Mouse (Mus musculus): Measurements from ENCODE around the gene Pex1. TPM values are rescaled to one million over a fixed set of nuclear protein-coding genes. Genes with fewer than 3 reads are reported as not detected.
A peak's percentile ranks its signal among the peaks of the same experiment; 100 is the strongest.

Pex1 gene
- total and polyA plus RNA-seq, 3 experiments, result 6.3 to 19.4 TPM; not detected in 1

DNA sequence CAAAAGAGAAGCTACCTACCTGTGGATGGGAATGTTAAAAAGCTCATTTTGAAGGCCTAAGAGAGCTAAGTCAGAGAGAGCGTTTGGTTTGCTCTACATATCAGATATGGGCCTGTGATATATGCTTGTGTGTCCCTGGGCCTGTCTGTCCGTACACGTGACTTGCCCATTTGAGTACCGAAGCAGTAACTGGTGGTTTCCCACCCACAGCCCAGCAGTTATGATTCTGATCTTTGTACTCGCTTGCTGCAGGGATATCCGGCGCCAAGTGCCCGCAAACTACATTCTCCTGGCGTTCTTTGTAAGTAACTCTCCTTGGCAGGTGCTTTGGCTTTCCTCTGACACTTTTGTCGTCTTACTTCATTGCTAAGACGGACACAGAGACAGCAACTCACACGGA, 70.7 kb downstream of the Pex1 start:
- peaks cover 0 to 12% of the 10 kb centered on the region in 2 experiments; a peak in 2 of 4 replicates for H3K36me3 ChIP-seq (ENCODE audit: control insufficient read depth in 1 of 2, insufficient read depth in 2 of 2, low read length in 2 of 2)
- H3K27ac ChIP-seq (ENCODE audit: control insufficient read depth, low read depth, low read length), result no peak overlapping the region
- H3K9me3 ChIP-seq (replicated peaks; ENCODE audit: insufficient read depth, low read length), result no peaks in the 10 kb centered on the region
- DNase-seq (ENCODE audit: low read depth, low spot score), result no peak
- H3K9ac ChIP-seq (ENCODE audit: control insufficient read depth, low read depth, low read length, poor library complexity, severe bottlenecking), result no peak overlapping the region
- TF ChIP-seq HCFC1 (IDR thresholded peaks at IDR 0.05; ENCODE audit: low read depth, low read length), result no peak
- TF ChIP-seq JUND (IDR thresholded peaks at IDR 0.05; ENCODE audit: low read depth, low read length), result no peak
- no peak for TF ChIP-seq ELF1 (IDR thresholded peaks at IDR 0.05; ENCODE audit: low read depth, low read length)
- no peak for TF ChIP-seq UBTF (IDR thresholded peaks at IDR 0.05; ENCODE audit: borderline replicate concordance, insufficient read depth, low read depth, low read length)
- no peak for TF ChIP-seq ZC3H11A (IDR thresholded peaks at IDR 0.05; ENCODE audit: low read depth, low read length)
- TF ChIP-seq USF1 (IDR thresholded peaks at IDR 0.05; ENCODE audit: low read depth, low read length), result no peak; the same call in 1 of the 2 replicates
- TF ChIP-seq CHD1 (IDR thresholded peaks at IDR 0.05; ENCODE audit: low read depth, low read length), result no peak
- no peak for TF ChIP-seq TBP (IDR thresholded peaks at IDR 0.05; ENCODE audit: low read depth, low read length)
- no peak for TF ChIP-seq MYC (IDR thresholded peaks at IDR 0.05; ENCODE audit: low read depth, low read length)
- TF ChIP-seq TCF12 (IDR thresholded peaks at IDR 0.05; ENCODE audit: low read depth, low read length), result no peak
- no peak for TF ChIP-seq MEF2A (IDR thresholded peaks at IDR 0.05; ENCODE audit: extremely low read depth, insufficient replicate concordance, low read depth, low read length, poor library complexity, severe bottlenecking)
- TF ChIP-seq POLR2AphosphoS5 (IDR thresholded peaks at IDR 0.05; ENCODE audit: borderline replicate concordance, low read depth, low read length), result no peak
- TF ChIP-seq MAFK (IDR thresholded peaks at IDR 0.05; ENCODE audit: borderline replicate concordance, low read depth, low read length), result no peak
- no peak for TF ChIP-seq EP300 (IDR thresholded peaks at IDR 0.05; ENCODE audit: low read depth in 1 of 2, low read length in 2 of 2)
- TF ChIP-seq TAL1 (IDR thresholded peaks at IDR 0.05; ENCODE audit: low read length), result no peak
- no peak for TF ChIP-seq USF2 (IDR thresholded peaks at IDR 0.05; ENCODE audit: borderline replicate concordance in 1 of 2, insufficient read depth in 1 of 2, low read depth in 1 of 2, low read length in 2 of 2)
- no peak for TF ChIP-seq ZMIZ1 (IDR thresholded peaks at IDR 0.05; ENCODE audit: low read depth, low read length)
- TF ChIP-seq MAX (IDR thresholded peaks at IDR 0.05; ENCODE audit: low read length), result no peak
- no peak for TF ChIP-seq SIN3A (IDR thresholded peaks at IDR 0.05; ENCODE audit: low read length)
- no peaks in the 10 kb centered on the region for H3K79me2 ChIP-seq (ENCODE audit: control insufficient read depth, insufficient read depth, low read length, poor library complexity)
- no peak overlapping the region for H3K4me3 ChIP-seq (ENCODE audit: control insufficient read depth in 1 of 2, insufficient read depth in 1 of 2, low read depth in 2 of 2, low read length in 2 of 2)
- no peaks in the 10 kb centered on the region for H3K27me3 ChIP-seq (ENCODE audit: control insufficient read depth in 1 of 2, insufficient read depth in 2 of 2, low read length in 2 of 2)
- H3K4me1 ChIP-seq (ENCODE audit: control insufficient read depth in 1 of 2, insufficient read depth in 2 of 2, low read length in 2 of 2), result peaks cover 9 to 17% of the 10 kb centered on the region in 2 experiments

GRCm38 (mm10) chr5:3669938-3670554, 74.2 kb downstream of the Pex1 start:
- Histone ChIP-seq H3K9me3 (replicated peaks; ENCODE audit: insufficient read depth, low read length) (no peaks in the 10 kb centered on the region), H3K36me3 (ENCODE audit: control insufficient read depth in 1 of 2, insufficient read depth in 2 of 2, low read length in 2 of 2) (peaks cover 0 to 16% of the 10 kb centered on the region in 2 experiments; a peak in 2 of 4 replicates), H3K27ac (ENCODE audit: control insufficient read depth, low read depth, low read length) (peak overlapping the region; percentile 43), H3K4me1 (ENCODE audit: control insufficient read depth in 1 of 2, insufficient read depth in 2 of 2, low read length in 2 of 2) (peaks cover 9 to 20% of the 10 kb centered on the region in 2 experiments), H3K27me3 (ENCODE audit: control insufficient read depth in 1 of 2, insufficient read depth in 2 of 2, low read length in 2 of 2) (no peaks in the 10 kb centered on the region), H3K9ac (ENCODE audit: control insufficient read depth, low read depth, low read length, poor library complexity, severe bottlenecking) (no peak overlapping the region), H3K79me2 (ENCODE audit: control insufficient read depth, insufficient read depth, low read length, poor library complexity) (no peaks in the 10 kb centered on the region), H3K4me3 (ENCODE audit: control insufficient read depth in 1 of 2, insufficient read depth in 1 of 2, low read depth in 2 of 2, low read length in 2 of 2) (no peak overlapping the region)
- peak; percentile 76 for DNase-seq (ENCODE audit: low read depth, low spot score)
- TF ChIP-seq BHLHE40 (IDR thresholded peaks at IDR 0.05; ENCODE audit: borderline replicate concordance, low read depth, low read length) (no peak), MXI1 (IDR thresholded peaks at IDR 0.05; ENCODE audit: low read depth, low read length) (0 out of 2 replicates have a peak, but pooled peaks have one; percentile 30), GABPA (IDR thresholded peaks at IDR 0.05; ENCODE audit: low read depth, low read length) (no peak), SMC3 (IDR thresholded peaks at IDR 0.05; ENCODE audit: low read depth, low read length) (no peak), GATA1 (IDR thresholded peaks at IDR 0.05; ENCODE audit: low read depth, low read length) (peak; percentile 41), ETS1 (IDR thresholded peaks at IDR 0.05; ENCODE audit: low read depth, low read length) (peak; percentile 32; the same call in 1 of the 2 replicates), ZKSCAN1 (IDR thresholded peaks at IDR 0.05; ENCODE audit: low read depth, low read length) (no peak), TCF12 (IDR thresholded peaks at IDR 0.05; ENCODE audit: low read depth, low read length) (peak; percentile 71), ZNF384 (IDR thresholded peaks at IDR 0.05; ENCODE audit: low read depth, low read length) (no peak), SIN3A (IDR thresholded peaks at IDR 0.05; ENCODE audit: low read length) (0 out of 2 replicates have a peak, but pooled peaks have one; percentile 32), MYB (IDR thresholded peaks at IDR 0.05; ENCODE audit: low read depth, low read length) (no peak), MYC (IDR thresholded peaks at IDR 0.05; ENCODE audit: low read depth, low read length) (no peak), NRF1 (IDR thresholded peaks at IDR 0.05; ENCODE audit: insufficient read depth, low read depth, low read length, poor library complexity, severe bottlenecking) (no peak), MEF2A (IDR thresholded peaks at IDR 0.05; ENCODE audit: extremely low read depth, insufficient replicate concordance, low read depth, low read length, poor library complexity, severe bottlenecking) (no peak), ELF1 (IDR thresholded peaks at IDR 0.05; ENCODE audit: low read depth, low read length) (peak; percentile 44; the same call in 1 of the 2 replicates)

All from MEL (cell line).